Mouse (Mus musculus): ENCODE data around the gene Celsr1.

- TF ChIP-seq POLR2A (IDR thresholded peaks at IDR 0.05; ENCODE audit: control insufficient read depth, extremely low read depth, insufficient read depth, low read length, poor library complexity) = no peak
- TF ChIP-seq CTCF (IDR thresholded peaks at IDR 0.05; ENCODE audit: borderline replicate concordance, control insufficient read depth, extremely low read depth, insufficient read depth, low read length, poor library complexity) = no peak
Measured at GRCm38 (mm10) chr15:85947541-85947940, 86.0 kb downstream of the Celsr1 start.
